Comparison of ENCODE assay signal across 12 mouse cellular contexts in genomic region chr2:174344996-174345395, GRCm38 (mm10). TPM values are rescaled to one million over a fixed set of nuclear protein-coding genes. Genes with fewer than 3 reads are reported as not detected.
DNase-seq lines count a peak whose midpoint lies in the region; TF ChIP-seq lines count a peak whose summit lies in the region.
"Had no signal": no experiment of that assay in that cellular context is flagged by ENCODE, and none has a peak within 500 bp of the region (broad histone marks: within the 10 kb centered on the region; RNA-seq: fewer than 3 reads in every experiment).

No protein-coding gene starts in this region.

- H3K27me3 ChIP-seq in kidney, adult 2 months (replicated peaks; ENCODE audit: control insufficient read depth, insufficient read depth, low read length): no peaks in the 10 kb centered on the region
- no peaks in the 10 kb centered on the region for H3K27me3 ChIP-seq in spleen, adult 2 months (ENCODE audit: control insufficient read depth, insufficient read depth, low read length)
- H3K27me3 ChIP-seq: neural tube, embryonic 12.5 days had no signal

- WGBS in kidney, adult 2 months: 74% methylated on average over 16 of the region's 16 CpGs
- 88% methylated on average over 16 of the region's 16 CpGs for WGBS in spleen, adult 2 months

- no peak for TF ChIP-seq CTCF in kidney, adult 2 months (conservative IDR thresholded peaks at IDR 0.05; ENCODE audit: insufficient read depth, insufficient read length, low read depth, low read length)
- TF ChIP-seq CTCF in spleen, adult 2 months (IDR thresholded peaks at IDR 0.05; ENCODE audit: extremely low read depth, insufficient read depth, insufficient read length, insufficient replicate concordance): no peak

- no peak for TF ChIP-seq POLR2A in kidney, adult 2 months (IDR thresholded peaks at IDR 0.05; ENCODE audit: low read depth, low read length)
- TF ChIP-seq POLR2A in spleen, adult 2 months (IDR thresholded peaks at IDR 0.05; ENCODE audit: low read depth, low read length): no peak

- peak overlapping the region; percentile 86 for H3K27ac ChIP-seq in kidney, adult 2 months (ENCODE audit: insufficient read depth, low read depth, low read length)
- H3K27ac ChIP-seq in spleen, adult 2 months (ENCODE audit: insufficient read depth, low read length): peak overlapping the region; percentile 31
- H3K27ac ChIP-seq: neural tube, embryonic 12.5 days had no signal

- DNase-seq in cerebellum, adult 9-10 months: peak; percentile 13
- DNase-seq in cerebellum, adult 8-10 months: no peak
- no peak for DNase-seq in kidney, adult 2 months
- no peak for DNase-seq in kidney, postnatal 4 days
- no peak for DNase-seq in spleen, adult 2 months (ENCODE audit: low read depth in 1 of 2, low spot score in 2 of 2)
- DNase-seq in spleen, adult 18-20 months: no peak
- DNase-seq in retina, embryonic 14.5 days (ENCODE audit: low spot score): no peak
- DNase-seq in thymus, postnatal 4 days: no peak
- DNase-seq: gastrocnemius, postnatal 14 days; layer of hippocampus, postnatal 36 days; lung, postnatal 14 days had no signal

- peaks cover 16% of the 10 kb centered on the region for H3K4me1 ChIP-seq in kidney, adult 2 months (ENCODE audit: control insufficient read depth, insufficient read depth, low read length)
- peaks cover 24% of the 10 kb centered on the region for H3K4me1 ChIP-seq in spleen, adult 2 months (ENCODE audit: control insufficient read depth, insufficient read depth, insufficient read length)

- H3K36me3 ChIP-seq in kidney, adult 2 months (ENCODE audit: control insufficient read depth, insufficient read depth, low read length): peaks cover 12% of the 10 kb centered on the region
- peaks cover 25% of the 10 kb centered on the region for H3K36me3 ChIP-seq in spleen, adult 2 months (ENCODE audit: control insufficient read depth, insufficient read depth, low read length)

- H3K4me3 ChIP-seq in kidney, adult 2 months (ENCODE audit: insufficient read depth, low read depth, low read length): no peak overlapping the region
- H3K4me3 ChIP-seq in spleen, adult 2 months (ENCODE audit: extremely low read depth, insufficient read depth, insufficient read length): no peak overlapping the region
- H3K4me3 ChIP-seq: neural tube, embryonic 12.5 days had no signal

RNA-seq across cellular contexts. Expression of gene Gm20721, which starts 1.5 kb away (rescaled TPM):
- polyA plus RNA-seq in kidney, adult 2 months (2012; rRNA removed): not detected in 2 replicates
- polyA plus RNA-seq in spleen, adult 2 months (2012; rRNA removed): 0.09 and 0.16 TPM in 2 replicates
